Mouse (Mus musculus): ENCODE data around the gene Iqsec1.

Gene Iqsec1

DNA sequence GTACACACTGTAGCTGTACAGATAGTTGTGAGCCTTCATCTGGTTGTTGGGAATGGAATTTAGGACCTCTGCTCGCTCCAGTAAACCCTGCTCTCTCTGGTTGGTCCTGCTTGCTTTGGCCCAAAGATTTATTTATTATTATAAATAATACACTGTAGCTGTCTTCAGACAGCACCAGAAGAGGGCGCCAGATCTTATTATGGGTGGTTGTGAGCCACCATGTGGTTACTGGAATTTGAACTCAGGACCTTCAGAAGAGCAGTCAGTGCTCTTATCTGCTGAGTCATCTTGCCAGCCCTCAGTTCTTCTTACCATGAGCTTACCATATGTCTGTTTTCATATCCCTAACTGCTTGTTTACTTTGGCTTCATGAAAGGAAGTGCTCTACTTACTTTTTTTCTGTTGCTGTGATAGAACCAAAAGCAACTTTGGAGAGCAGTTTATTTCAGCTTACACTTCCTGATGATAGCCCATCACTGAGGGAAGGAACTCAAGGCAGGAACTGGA is 332.1 kb downstream of the Iqsec1 start:
- peak; percentile 42 for DNase-seq (ENCODE audit: low read depth)

DNA sequence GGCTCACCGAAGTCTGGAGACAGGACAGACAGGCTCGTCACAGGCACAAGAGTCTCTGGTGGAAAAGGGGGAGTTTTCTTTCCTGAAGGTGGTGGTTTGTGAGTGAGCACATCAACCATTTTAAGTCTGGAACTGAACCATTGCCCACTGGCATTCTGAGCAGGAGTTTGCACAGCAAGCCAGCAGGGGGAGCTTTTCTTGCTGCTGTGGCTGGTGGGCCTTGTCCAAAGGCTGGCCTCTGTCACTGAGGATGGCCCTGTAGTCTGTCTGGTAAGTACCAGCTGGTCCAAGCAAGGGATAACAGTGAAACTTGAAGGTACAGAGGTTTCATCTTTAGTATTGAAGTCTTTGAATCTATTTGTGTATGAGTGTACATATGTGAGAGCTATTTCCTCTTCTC is 334.7 kb downstream of the Iqsec1 start:
- DNase-seq (ENCODE audit: low read depth) = peak; percentile 44

DNA sequence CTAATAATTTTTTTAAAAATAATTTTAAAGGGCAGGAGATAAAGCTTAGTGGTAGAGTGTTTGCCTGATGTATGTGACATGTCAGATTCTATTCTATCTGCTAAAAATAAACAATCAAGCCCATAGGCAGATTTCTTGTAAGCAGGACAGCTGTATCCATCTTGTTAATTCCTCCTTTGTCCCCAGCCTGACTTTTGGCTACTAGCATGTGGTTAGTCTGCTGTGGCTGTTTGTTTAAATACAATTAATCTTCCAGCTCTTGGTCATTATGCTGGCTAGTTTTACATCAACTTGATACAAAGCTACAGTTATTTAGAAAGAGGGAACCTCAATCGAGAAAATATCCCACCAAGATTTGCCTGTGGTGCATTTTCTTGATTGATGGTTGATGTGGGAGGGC is 337.9 kb downstream of the Iqsec1 start:
- DNase-seq (ENCODE audit: low read depth) = no peak

DNA sequence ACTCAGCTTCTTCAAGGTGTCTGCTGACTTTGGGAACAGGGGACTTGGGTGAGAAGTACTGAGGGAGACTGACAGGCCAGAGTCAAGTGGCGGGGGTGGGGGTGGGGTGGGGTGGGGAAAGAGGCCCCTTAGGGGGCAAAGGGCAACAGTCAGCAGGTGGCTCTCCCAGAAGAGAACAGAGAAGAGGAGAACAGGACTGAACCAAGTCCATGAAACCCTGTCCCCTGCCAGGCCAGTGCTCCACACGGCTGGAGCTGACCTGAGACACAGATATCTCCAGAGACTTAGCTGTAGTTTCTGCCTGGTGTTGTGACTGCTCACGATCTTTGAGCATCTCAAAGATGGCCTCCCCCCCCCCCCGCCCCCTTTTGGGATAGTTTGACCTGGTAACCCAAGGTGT is 339.2 kb downstream of the Iqsec1 start:
- DNase-seq (ENCODE audit: low read depth) = no peak

DNA sequence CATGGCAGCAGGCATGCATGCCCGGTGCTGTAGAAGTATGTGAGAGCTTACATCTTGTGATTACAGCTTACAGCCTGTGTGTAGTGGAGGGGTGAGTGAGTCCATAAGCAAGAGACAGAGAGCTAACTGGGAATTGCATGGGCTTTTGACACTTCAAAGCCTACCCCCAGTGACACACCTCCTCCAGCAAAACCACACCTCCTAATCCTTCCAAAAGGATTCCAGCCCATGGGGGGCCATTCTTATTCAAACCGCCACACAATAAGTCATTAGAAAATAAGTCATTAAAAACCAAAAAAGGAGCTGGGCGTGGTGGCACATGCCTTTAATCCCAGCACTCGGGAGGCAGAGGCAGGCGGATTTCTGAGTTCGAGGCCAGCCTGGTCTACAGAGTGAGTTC is 340.1 kb downstream of the Iqsec1 start:
- DNase-seq (ENCODE audit: low read depth) = no peak

DNA sequence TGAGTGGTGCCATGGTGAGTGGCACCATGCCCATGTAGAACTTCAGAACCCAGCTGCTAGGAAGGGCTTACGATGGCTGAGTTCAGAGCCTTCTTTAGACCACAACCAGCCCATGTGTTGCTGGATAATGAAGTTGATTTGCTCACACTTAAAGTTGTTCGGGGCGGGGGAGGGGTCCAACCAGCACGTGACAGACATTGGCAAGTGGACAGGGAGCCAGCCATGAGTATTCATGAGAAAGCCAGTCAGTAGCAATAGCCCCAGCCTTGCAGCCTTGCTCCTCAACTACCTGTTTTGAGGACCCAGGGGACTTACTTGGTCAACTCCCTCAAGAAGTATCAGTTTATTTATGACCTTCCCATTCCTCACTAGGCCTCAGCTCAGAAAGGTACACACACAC is 343.5 kb downstream of the Iqsec1 start:
- no peak for DNase-seq (ENCODE audit: low read depth)

DNA sequence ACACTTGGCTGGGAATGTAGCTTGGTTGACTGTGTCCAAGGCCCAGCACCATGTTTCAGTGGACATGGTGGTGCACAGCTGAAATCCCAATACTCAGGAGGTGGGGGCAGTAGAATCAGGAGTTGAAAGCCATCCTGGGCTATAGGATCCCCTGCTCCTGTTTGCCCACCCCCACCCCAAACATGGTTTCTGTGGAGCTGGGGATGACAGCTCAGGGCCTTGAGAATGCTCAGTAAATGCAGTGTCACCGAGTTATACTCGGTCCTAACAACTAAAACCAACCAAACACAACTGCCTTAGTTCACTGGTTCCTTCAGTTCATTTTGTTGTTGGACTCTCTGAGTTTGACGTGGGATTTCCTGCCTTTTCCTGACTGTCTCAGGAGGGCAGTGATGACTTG is 345.4 kb downstream of the Iqsec1 start:
- DNase-seq (ENCODE audit: low read depth) = no peak

DNA sequence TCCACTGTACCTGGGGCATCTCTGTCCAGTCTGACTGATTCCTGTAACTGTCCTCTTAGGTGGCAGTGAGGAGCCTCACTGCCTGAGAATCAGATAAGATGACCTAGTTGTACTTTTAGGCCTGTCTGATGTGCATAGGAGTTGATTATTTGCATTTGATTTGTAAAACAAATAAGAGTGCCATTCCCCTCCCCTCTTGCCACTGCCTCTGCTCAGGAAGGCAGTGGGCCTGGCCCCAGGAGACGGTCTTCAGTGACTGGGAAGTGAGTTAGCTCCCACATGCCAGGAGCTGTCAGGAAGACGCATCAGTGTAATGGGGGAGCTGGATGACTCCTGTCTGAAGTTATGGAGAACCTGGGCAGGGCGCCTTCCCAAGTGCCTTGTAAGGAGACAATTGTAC is 352.9 kb downstream of the Iqsec1 start:
- DNase-seq (ENCODE audit: low read depth) = no peak

DNA sequence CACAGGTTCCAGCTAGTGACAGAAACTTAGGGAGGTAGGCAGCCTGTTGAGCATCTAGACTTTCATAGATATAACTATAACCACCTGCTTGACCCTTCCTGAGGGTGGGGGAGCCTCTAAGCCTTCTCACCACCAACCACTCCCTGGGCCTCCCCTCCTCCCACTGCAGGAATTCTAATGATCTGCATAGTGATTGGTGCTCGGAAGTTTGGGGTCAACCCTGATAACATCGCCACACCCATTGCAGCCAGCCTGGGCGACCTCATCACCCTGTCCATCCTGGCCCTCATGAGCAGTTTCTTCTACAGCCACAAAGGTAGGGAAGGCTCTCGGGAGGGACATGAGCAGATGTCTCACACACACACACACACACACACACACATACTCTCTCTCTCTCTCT is 353.4 kb downstream of the Iqsec1 start:
- DNase-seq (ENCODE audit: low read depth) = no peak

DNA sequence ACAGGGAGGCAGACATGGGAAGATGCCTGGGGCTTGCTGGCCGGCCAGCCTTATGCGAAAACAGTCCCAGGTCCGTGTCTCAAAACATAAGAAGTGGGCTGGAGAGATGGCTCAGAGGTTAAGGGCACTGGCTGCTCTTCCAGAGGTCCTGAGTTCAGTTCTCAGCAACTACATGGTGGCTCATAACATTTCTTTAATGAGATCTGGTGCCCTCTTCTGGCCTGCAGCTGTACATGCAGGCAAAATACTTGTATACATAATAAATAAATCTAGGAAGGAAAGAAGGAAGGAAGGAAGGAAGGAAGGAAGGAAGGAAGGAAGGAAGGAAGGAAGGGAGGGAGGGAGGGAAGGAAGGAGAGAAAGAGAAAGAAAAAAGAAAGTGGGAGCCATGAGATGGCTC is 356.0 kb downstream of the Iqsec1 start:
- DNase-seq (ENCODE audit: low read depth) = peak; percentile 43

DNA sequence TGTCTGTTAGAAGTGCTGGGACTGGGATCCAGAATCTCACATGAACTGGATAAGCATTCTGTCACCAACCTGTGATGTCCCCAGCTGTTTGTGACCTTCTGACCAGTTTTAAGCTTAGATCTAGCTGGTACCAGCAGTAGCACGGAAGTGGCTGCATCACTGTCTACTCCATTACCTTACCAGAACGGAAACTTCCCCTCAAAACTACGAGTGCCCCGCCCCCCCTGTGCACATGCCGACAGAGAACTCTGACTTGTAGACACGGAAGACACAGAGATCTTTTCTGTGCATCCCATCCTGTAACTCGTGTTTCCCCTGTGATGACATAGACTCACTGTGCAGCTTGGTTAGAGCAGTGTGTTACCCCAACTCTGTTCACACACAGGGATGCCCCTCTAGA is 358.1 kb downstream of the Iqsec1 start:
- peak; percentile 74 for DNase-seq (ENCODE audit: low read depth)

DNA sequence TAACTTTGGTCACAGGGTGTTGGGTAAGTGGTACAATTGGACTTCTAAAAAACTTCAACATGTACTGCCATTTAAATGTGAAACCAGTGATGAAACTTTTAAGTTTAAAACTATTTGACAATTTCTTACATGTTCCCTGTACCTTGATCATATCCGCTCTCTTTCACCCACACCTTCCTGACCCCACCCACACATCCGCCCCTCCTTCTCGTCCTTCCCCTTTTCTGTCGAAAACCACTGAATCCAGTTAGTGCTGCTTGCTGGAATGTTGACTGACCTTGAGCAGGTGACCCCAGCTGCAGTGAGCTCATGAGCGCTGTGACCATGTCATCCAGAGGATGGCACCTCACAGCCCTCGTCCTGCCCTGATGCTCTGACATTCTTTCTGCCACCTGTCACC is 359.0 kb downstream of the Iqsec1 start:
- peak; percentile 63 for DNase-seq (ENCODE audit: low read depth)

DNA sequence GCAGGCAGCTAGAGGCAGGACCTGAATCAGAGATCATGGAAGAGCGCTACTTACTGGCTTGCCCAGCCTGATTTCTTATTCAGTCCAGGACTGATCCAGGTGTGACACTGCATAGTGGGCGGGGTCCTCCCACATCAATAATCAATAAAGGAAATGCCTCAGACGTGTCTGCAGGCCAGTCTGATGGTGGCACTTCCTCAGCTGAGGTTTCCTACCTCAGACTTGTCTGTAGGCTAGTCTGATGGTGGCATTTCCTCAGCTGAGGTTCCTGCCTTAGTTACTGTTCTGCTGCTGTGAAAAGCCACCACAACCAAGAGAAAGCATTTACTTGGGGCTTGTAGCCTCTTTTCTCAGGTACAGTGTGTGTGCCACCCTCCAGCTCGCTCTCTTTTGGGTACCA is 360.9 kb downstream of the Iqsec1 start:
- peak; percentile 46 for DNase-seq (ENCODE audit: low read depth)

DNA sequence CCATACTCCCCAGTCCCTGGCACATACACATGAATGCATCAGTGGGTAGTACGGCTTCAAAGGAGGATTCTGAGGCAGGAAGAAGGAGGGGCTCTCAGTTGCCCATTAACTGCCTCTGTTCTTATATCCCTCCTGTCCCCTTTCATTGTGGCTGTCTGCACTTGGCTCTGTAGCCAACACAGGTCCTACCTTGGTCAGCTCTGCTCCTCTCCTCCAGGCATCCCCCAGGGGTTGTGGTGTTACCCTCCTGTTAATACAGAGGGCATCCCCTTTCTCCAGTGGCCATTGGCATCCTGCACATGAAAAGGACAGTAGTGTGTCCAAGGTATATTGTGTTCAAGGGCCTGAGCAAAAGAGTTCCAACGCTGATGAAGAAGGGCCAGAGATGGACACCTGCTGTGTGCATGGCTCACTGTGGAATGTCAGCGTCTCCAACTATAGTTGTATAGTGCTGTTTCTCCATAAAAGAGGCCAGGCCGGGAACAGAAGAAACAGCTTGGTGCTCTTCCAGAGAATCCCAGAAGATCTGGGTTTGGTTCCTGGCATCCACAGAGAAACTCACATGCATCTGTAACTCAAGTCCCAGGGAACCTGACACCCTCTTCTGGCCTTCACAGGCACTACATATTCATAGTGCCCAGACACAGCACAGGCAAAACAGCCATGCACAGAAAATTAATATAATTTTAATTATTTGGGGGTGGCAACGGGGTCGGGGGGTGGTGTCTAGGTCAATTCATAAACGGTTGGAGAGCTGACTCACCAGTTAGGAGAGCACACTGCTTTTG is 363.1 kb downstream of the Iqsec1 start:
- no peak for DNase-seq (ENCODE audit: low read depth)

DNA sequence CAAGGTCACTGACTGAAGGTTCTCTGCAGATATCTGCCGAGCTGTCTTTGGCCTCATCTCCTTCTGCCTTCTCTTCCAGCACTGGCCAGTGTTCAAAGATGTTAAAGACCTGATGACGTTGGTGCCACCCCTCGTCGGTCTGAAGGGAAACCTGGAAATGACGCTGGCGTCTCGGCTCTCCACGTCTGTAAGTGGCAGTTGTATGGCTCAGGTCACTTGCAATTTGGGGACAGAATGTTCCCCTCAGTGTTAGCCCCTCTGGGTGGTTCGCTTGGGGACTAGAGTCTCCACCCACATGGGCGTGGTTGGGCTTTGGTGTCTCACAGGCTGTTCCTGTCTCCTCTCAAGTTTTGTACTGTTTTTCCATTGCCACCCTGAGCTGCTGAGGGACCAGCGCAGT is 363.8 kb downstream of the Iqsec1 start:
- DNase-seq (ENCODE audit: low read depth) = no peak

DNA sequence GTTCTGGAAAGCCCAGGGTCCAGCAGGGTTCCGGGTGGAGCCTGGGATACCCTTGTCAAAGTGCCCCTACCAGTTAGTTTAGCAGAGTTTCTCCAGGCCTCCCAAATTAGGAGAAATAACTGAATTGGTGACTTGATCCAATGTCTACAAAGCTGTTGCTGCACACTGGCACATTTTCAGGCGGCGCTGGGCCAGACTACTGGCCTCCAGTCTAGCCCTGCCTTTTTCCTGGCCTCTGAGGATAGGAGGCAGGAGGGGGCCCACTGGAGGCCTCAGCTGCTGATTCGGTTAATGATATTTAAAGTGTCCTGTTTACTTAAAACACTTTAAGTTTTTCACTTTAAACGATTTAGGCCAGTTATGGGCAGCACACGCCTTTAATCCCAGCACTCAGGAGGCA is 364.3 kb downstream of the Iqsec1 start:
- DNase-seq (ENCODE audit: low read depth) = no peak

DNA sequence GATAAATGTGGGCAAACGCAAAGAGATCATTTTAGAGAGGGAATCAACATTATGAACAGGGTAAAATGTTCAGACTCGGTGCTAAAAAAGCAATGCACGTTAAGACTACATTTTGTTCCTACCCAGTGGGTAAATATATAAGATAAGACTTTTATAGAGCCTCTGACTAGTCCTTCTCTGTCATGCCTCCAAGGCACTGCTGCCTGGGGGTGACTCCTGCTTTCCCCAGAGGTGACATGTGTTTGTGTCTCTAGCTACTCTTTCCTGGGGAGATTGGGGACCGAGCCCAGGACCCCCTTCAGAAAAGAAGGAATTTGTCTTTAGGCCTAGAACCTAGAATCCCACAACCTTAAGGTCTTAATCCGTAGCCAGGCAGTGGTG is 365.0 kb downstream of the Iqsec1 start:
- no peak for DNase-seq (ENCODE audit: low read depth)

DNA sequence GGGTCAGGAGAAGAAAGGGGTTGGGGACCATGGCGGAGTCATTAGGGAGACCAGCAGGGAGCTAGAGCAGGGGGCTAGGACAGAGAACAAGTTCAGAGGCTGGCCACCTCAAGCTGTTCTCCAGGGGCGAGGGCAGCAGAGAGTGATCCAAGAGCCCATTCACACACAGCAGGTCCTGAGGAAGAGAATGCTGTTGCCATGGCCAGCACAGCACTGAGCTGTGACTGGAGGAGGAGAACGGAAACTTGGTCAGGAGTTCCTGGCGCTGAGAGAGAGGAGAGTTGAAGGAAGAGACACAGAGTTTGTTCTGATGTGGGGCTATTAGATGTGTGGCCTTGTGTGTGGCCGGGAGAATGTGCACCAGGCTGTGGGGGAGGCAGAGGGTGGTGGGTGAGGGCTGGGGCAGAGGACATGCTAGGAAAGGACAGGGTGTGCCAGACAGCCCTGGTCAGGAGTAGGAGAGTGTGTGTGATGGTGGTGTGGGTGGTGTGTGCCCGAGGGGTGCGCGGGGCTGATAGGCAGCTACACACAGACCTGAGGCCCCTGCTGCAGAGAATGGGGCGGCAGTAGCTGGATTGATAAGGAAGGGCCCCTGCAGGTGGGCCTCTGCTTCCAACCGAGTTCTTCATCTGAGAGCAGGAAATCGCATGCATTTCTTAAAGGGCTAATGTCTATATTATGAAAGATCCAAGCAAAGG is 365.6 kb downstream of the Iqsec1 start:
- no peak for DNase-seq (ENCODE audit: low read depth)

DNA sequence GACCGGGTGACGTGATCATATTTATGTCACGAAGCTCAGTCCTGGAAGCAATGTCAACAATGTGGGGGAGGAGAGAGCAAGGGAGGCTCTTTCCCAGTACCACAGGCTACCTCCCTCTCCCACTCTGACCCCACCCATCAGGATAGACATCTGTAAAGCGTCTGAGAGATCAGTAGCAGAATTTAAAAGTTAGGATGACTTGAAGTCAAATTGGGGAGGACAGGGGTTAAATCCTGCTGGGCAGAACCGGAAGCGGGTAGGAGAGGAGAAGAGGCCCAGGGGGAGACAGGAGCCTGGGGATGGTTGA is 366.9 kb downstream of the Iqsec1 start:
- no peak for DNase-seq (ENCODE audit: low read depth)

DNA sequence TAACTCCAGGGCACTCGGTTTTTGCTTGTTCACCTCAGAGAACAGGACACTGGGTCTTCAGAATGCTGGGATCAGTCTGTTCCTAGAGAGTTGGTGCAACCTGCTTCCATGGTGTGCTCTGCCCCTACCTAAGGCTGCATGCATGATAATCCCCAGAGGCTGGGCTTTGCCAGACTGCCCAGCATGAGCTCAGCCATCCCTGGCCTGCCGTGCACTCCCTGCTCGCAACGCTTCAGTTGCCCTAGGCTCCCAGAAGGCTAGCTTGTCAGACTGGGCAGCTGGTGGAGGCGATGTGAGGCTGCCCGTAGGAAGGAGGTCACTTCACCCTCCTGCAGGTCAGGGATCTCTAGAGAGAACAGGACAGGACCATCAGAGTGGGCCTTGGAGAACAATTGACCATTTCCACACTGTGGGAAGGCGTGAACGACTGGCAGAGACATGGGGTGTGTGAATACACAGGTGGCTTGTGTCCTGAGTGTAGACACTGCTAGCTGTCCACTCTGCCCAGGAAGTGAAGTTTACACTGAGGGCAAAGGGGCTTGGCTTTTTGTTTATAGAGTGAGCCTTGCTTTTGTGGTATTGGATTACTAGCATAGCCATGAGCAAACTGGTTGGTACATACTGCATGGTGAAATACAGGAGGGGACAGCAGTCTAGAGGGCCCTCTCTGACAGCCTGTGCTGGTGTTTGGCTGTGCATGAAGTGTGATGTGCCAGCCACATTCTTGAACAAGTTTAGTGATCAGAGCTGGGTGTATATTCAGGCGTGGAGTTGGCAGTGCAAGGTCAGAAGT is 367.5 kb downstream of the Iqsec1 start:
- no peak for DNase-seq (ENCODE audit: low read depth)

DNA sequence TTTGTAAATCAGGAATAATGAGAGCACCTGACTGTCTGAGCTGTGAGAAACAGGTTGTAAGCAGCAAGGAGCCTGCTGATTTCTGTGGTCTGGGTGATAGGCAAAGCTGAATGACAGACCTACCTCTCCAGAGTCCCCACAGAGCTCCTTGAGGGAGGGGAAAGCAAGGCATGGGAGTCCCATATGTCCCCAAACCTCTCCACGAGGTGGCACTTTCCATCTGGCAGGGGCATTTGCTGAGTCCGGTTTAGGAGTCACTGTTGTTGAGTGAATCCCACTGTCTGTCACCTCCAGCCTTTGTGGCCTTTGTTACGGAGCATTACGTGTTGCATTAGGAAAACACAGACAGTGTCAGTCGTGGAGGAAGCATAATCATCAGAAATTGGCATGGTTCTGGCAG is 368.5 kb downstream of the Iqsec1 start:
- DNase-seq (ENCODE audit: low read depth) = no peak

DNA sequence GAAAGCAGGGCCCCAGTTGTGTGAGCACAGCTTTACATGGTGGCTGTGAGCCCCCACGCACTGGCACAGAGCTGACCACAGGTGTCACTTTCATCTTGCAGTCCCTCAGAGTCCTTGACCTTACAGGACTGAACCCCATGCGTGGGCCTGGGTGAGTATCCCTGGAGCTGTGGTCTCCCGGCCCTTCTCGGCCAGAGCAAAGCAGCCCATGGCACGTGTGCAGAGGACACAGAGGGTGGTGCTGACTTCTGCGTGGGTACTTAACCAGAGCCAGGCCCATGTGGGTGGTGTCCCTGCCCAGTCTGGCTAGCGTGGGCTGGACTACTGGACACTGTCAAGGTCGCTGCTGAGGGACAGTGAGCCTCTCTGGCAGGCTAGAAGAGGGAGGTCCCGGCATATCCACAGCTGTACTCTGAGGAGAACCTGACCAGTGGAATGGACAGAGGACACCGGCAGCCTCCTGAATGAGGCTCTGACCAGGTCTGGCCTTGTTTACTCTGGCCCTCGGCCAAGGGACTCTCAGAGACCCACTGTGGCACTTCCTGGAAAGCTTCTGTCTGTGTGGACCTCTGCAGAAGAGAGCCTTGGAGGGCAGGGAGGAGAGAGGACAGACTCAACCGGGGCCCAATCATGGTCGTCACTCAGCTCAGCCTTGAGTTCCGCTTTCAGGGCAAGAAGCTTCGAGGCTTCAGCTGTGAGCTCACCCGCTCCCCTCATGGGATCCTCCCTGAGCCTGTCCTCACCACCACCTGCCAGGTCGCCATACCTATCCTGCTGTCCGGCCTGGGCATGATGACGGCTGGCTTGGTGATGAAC is 369.5 kb downstream of the Iqsec1 start:
- no peak for DNase-seq (ENCODE audit: low read depth)
